Mouse (Mus musculus): ENCODE results near the gene Rabep2. TPM values are rescaled to one million over a fixed set of nuclear protein-coding genes. Genes with fewer than 3 reads are reported as not detected.
"Not testable (repeated sequence)": the region's sequence is repeated elsewhere in the genome, so short reads cannot be mapped to it uniquely, and the experiment has no call there.

The Rabep2 gene
- polyA plus RNA-seq, 1 experiment from 2014 or later: 31.5 TPM

DNA sequence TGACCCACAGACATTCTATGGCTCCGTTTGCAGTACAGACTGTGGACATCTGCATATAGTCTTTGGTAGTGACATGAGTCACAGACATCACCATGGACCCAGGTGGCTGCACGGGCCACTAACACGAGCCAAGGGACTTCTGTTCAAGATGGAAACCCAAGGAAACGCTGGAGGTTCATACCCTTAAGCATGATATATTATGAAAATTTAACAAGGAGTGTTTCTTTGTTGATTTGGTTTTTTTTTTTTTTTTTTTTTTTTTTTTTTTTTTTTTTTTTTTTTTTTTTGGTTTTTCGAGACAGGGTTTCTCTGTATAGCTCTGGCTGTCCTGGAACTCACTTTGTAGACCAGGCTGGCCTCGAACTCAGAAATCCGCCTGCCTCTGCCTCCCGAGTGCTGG is 26.0 kb upstream of the Rabep2 start:
- not testable (repeated sequence) for H3K27ac ChIP-seq (ENCODE audit: low read length); H3K27me3 ChIP-seq (ENCODE audit: control insufficient read depth, insufficient read depth, low read length); H3K9me3 ChIP-seq (replicated peaks; ENCODE audit: control insufficient read depth, low read length); H3K4me3 ChIP-seq (replicated peaks; ENCODE audit: low read length); ATAC-seq (ENCODE audit: insufficient read depth, low FRiP score); H3K36me3 ChIP-seq (ENCODE audit: control insufficient read depth, insufficient read depth, low read length); H3K4me2 ChIP-seq (ENCODE audit: low read depth, low read length); H3K9ac ChIP-seq (ENCODE audit: low read length); H3K4me1 ChIP-seq (ENCODE audit: control insufficient read depth, insufficient read depth, low read length)
- WGBS: 76% methylated on average over 7 of the region's 8 CpGs

GRCm38 (mm10) chr7:126408686-126409085 is 19.9 kb upstream of the Rabep2 start:
- Histone ChIP-seq H3K4me1 (ENCODE audit: control insufficient read depth, insufficient read depth, low read length) (no peaks in the 10 kb centered on the region), H3K27me3 (ENCODE audit: control insufficient read depth, insufficient read depth, low read length) (no peaks in the 10 kb centered on the region), H3K4me3 (replicated peaks; ENCODE audit: low read length) (no peak overlapping the region), H3K36me3 (ENCODE audit: control insufficient read depth, insufficient read depth, low read length) (no peaks in the 10 kb centered on the region), H3K9ac (ENCODE audit: low read length) (no peak overlapping the region), H3K27ac (ENCODE audit: low read length) (no peak overlapping the region), H3K9me3 (replicated peaks; ENCODE audit: control insufficient read depth, low read length) (no peaks in the 10 kb centered on the region), H3K4me2 (ENCODE audit: low read depth, low read length) (no peak overlapping the region)
- WGBS: 71% methylated on average over 2 of the region's 2 CpGs
- ATAC-seq (ENCODE audit: insufficient read depth, low FRiP score): no peak

- Histone ChIP-seq H3K4me1 (ENCODE audit: control insufficient read depth, insufficient read depth, low read length) (no peaks in the 10 kb centered on the region), H3K27me3 (ENCODE audit: control insufficient read depth, insufficient read depth, low read length) (no peaks in the 10 kb centered on the region), H3K4me3 (replicated peaks; ENCODE audit: low read length) (no peak overlapping the region), H3K9ac (ENCODE audit: low read length) (no peak overlapping the region), H3K4me2 (ENCODE audit: low read depth, low read length) (no peak overlapping the region), H3K9me3 (replicated peaks; ENCODE audit: control insufficient read depth, low read length) (no peaks in the 10 kb centered on the region), H3K36me3 (ENCODE audit: control insufficient read depth, insufficient read depth, low read length) (no peaks in the 10 kb centered on the region), H3K27ac (ENCODE audit: low read length) (no peak overlapping the region)
- ATAC-seq (ENCODE audit: insufficient read depth, low FRiP score): no peak
- WGBS: 86% methylated on average over 4 of the region's 4 CpGs
Observed at GRCm38 (mm10) chr7:126411061-126411460, 17.5 kb upstream of the Rabep2 start.

DNA sequence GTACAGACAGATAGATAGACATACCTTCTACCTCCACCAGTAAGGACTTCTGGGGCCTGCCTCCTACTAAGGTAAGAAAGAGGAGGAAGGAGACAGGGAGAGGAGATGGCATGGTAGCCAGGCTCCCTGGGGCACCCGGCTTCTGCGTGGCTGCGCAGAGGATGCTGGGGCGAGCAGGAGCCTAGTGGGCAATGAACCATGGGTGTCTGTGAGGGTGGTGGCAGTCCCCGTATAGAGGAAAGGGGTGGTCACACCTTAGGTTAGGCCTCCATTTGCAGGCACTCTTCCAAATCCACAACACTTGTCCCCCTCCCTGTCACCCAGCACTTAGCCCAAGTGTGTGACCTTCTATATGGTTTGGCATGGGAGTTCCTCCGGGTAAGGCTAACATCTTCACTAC is 13.8 kb upstream of the Rabep2 start, which contains the start of gene Cd19:
Gene Cd19, minus strand, starts transcription at position 165 of the 400 bp plus-strand sequence.
- H3K9me3 ChIP-seq (replicated peaks; ENCODE audit: control insufficient read depth, low read length): no peaks in the 10 kb centered on the region
- H3K4me2 ChIP-seq (ENCODE audit: low read depth, low read length): no peak within 1 kb of the TSS
- no peak within 1 kb of the TSS for H3K9ac ChIP-seq (ENCODE audit: low read length)
- no peaks in the 10 kb centered on the region for H3K4me1 ChIP-seq (ENCODE audit: control insufficient read depth, insufficient read depth, low read length)
- H3K27me3 ChIP-seq (ENCODE audit: control insufficient read depth, insufficient read depth, low read length): no peaks in the 10 kb centered on the region
- H3K36me3 ChIP-seq (ENCODE audit: control insufficient read depth, insufficient read depth, low read length): no peaks in the 10 kb centered on the region
- no peak within 1 kb of the TSS for H3K27ac ChIP-seq (ENCODE audit: low read length)
- H3K4me3 ChIP-seq (replicated peaks; ENCODE audit: low read length): no peak within 1 kb of the TSS
- no peak for ATAC-seq (ENCODE audit: insufficient read depth, low FRiP score)
- 83% methylated on average over 6 of the region's 6 CpGs for WGBS

DNA sequence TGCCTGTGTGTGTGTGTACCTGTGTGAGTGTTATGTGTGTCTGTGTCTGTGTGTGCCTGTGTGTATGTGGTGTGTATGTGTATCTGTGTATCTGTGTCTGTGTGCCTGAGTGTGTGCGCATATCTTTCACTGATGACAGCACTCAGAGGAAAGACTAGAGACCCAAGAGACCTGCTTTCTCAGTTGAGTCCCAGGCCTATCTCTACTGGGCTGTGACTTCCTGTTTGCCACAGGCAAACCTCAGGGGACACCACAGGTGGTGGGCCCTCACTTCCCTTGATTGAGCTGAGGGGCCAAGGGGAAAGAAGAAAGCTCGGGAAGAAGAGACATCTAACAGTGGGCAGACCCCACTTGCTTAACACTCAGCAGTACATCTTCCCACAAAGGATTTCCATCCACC is 11.9 kb upstream of the Rabep2 start:
- no peaks in the 10 kb centered on the region for H3K9me3 ChIP-seq (replicated peaks; ENCODE audit: control insufficient read depth, low read length)
- WGBS: 58% methylated on average over 2 of the region's 2 CpGs
- H3K27ac ChIP-seq (ENCODE audit: low read length): no peak overlapping the region
- H3K4me3 ChIP-seq (replicated peaks; ENCODE audit: low read length): no peak overlapping the region
- H3K36me3 ChIP-seq (ENCODE audit: control insufficient read depth, insufficient read depth, low read length): no peaks in the 10 kb centered on the region
- H3K4me1 ChIP-seq (ENCODE audit: control insufficient read depth, insufficient read depth, low read length): no peaks in the 10 kb centered on the region
- no peaks in the 10 kb centered on the region for H3K27me3 ChIP-seq (ENCODE audit: control insufficient read depth, insufficient read depth, low read length)
- H3K9ac ChIP-seq (ENCODE audit: low read length): no peak overlapping the region
- H3K4me2 ChIP-seq (ENCODE audit: low read depth, low read length): no peak overlapping the region
- no peak for ATAC-seq (ENCODE audit: insufficient read depth, low FRiP score)

- Histone ChIP-seq H3K4me3 (replicated peaks; ENCODE audit: low read length) (no peak overlapping the region), H3K36me3 (ENCODE audit: control insufficient read depth, insufficient read depth, low read length) (no peaks in the 10 kb centered on the region), H3K4me2 (ENCODE audit: low read depth, low read length) (no peak overlapping the region), H3K27ac (ENCODE audit: low read length) (no peak overlapping the region), H3K9ac (ENCODE audit: low read length) (no peak overlapping the region), H3K9me3 (replicated peaks; ENCODE audit: control insufficient read depth, low read length) (no peaks in the 10 kb centered on the region), H3K27me3 (ENCODE audit: control insufficient read depth, insufficient read depth, low read length) (no peaks in the 10 kb centered on the region), H3K4me1 (ENCODE audit: control insufficient read depth, insufficient read depth, low read length) (no peaks in the 10 kb centered on the region)
- no peak for ATAC-seq (ENCODE audit: insufficient read depth, low FRiP score)
- 59% methylated on average over 8 of the region's 8 CpGs for WGBS
Observed at GRCm38 (mm10) chr7:126417045-126417444, 11.5 kb upstream of the Rabep2 start.

GRCm38 (mm10) chr7:126417606-126418005 is 11.0 kb upstream of the Rabep2 start:
- Histone ChIP-seq H3K27me3 (ENCODE audit: control insufficient read depth, insufficient read depth, low read length) (no peaks in the 10 kb centered on the region), H3K4me2 (ENCODE audit: low read depth, low read length) (no peak overlapping the region), H3K9me3 (replicated peaks; ENCODE audit: control insufficient read depth, low read length) (no peaks in the 10 kb centered on the region), H3K4me1 (ENCODE audit: control insufficient read depth, insufficient read depth, low read length) (no peaks in the 10 kb centered on the region), H3K9ac (ENCODE audit: low read length) (no peak overlapping the region), H3K36me3 (ENCODE audit: control insufficient read depth, insufficient read depth, low read length) (no peaks in the 10 kb centered on the region), H3K4me3 (replicated peaks; ENCODE audit: low read length) (no peak overlapping the region), H3K27ac (ENCODE audit: low read length) (no peak overlapping the region)
- no peak for ATAC-seq (ENCODE audit: insufficient read depth, low FRiP score)
- WGBS: 89% methylated on average over 4 of the region's 4 CpGs

- ATAC-seq (ENCODE audit: insufficient read depth, low FRiP score): no peak
- no peak overlapping the region for H3K4me3 ChIP-seq (replicated peaks; ENCODE audit: low read length)
- H3K9ac ChIP-seq (ENCODE audit: low read length): no peak overlapping the region
Observed at GRCm38 (mm10) chr7:126418496-126418895, 10.1 kb upstream of the Rabep2 start.

DNA sequence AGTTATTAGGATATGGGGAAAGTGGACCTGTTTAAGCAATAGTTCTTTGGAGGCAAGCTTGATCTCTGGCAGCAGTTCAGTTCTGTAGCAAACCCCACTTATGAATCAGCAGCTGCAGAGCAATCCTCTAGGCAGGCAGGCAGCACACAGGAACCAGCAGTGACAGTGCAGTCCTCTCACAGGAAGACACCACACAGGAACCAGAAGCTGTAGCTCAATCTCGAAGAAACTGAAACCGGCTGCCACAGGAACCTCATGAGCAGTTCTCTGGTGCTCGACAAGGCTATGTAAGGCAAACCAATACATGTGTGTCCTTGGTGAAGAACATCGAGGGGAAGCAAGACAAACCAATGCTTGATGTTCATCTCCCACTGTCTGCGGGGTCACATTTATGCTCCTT is 6.8 kb upstream of the Rabep2 start:
- Histone ChIP-seq H3K4me1 (ENCODE audit: control insufficient read depth, insufficient read depth, low read length) (no peaks in the 10 kb centered on the region), H3K27me3 (ENCODE audit: control insufficient read depth, insufficient read depth, low read length) (no peaks in the 10 kb centered on the region), H3K27ac (ENCODE audit: low read length) (no peak overlapping the region), H3K9ac (ENCODE audit: low read length) (no peak overlapping the region), H3K4me3 (replicated peaks; ENCODE audit: low read length) (no peak overlapping the region), H3K9me3 (replicated peaks; ENCODE audit: control insufficient read depth, low read length) (no peaks in the 10 kb centered on the region), H3K36me3 (ENCODE audit: control insufficient read depth, insufficient read depth, low read length) (no peaks in the 10 kb centered on the region), H3K4me2 (ENCODE audit: low read depth, low read length) (no peak overlapping the region)
- WGBS: 80% methylated on average over 5 of the region's 5 CpGs
- no peak for ATAC-seq (ENCODE audit: insufficient read depth, low FRiP score)

More at GRCm38 (mm10) chr7:126418496-126418895, 10.1 kb upstream of the Rabep2 start:
- WGBS: 38% methylated on average over 3 of the region's 3 CpGs
- Histone ChIP-seq H3K4me2 (ENCODE audit: low read depth, low read length) (no peak overlapping the region), H3K36me3 (ENCODE audit: control insufficient read depth, insufficient read depth, low read length) (no peaks in the 10 kb centered on the region), H3K27me3 (ENCODE audit: control insufficient read depth, insufficient read depth, low read length) (no peaks in the 10 kb centered on the region), H3K4me1 (ENCODE audit: control insufficient read depth, insufficient read depth, low read length) (no peaks in the 10 kb centered on the region), H3K27ac (ENCODE audit: low read length) (no peak overlapping the region), H3K9me3 (replicated peaks; ENCODE audit: control insufficient read depth, low read length) (no peaks in the 10 kb centered on the region)

DNA sequence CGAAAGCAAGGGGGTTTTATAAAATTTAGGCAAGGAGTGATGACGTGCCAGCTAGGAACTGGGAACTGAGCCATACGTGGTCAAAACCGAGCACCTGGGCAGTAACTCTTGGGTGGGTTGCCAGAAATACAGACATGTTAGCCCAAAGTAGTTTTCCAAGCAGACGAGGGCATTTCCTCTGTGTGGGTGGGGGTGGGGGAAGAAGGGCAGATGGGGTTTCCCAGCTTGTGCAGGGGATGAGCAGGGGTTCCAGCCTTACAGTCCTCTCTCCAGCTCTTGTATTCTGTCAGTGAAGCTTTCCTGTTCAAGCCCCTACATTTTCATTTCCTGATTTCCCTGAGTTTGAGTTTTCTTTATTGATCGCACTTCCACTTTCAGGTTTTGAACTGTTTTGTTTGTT is 4.4 kb upstream of the Rabep2 start:
- Histone ChIP-seq H3K4me1 (ENCODE audit: control insufficient read depth, insufficient read depth, low read length) (peaks cover 8% of the 10 kb centered on the region), H3K9me3 (replicated peaks; ENCODE audit: control insufficient read depth, low read length) (no peaks in the 10 kb centered on the region), H3K27ac (ENCODE audit: low read length) (no peak overlapping the region), H3K9ac (ENCODE audit: low read length) (no peak overlapping the region), H3K4me3 (replicated peaks; ENCODE audit: low read length) (no peak overlapping the region), H3K27me3 (ENCODE audit: control insufficient read depth, insufficient read depth, low read length) (no peaks in the 10 kb centered on the region), H3K36me3 (ENCODE audit: control insufficient read depth, insufficient read depth, low read length) (no peaks in the 10 kb centered on the region), H3K4me2 (ENCODE audit: low read depth, low read length) (no peak overlapping the region)
- no peak for ATAC-seq (ENCODE audit: insufficient read depth, low FRiP score)
- 78% methylated on average over 6 of the region's 6 CpGs for WGBS

All from stomach, embryonic 16.5 days (tissue).